Mouse (Mus musculus): ENCODE measurements around the gene Lpar6. TPM values are rescaled to one million over a fixed set of nuclear protein-coding genes. Genes with fewer than 3 reads are reported as not detected.
A peak's percentile ranks its signal among the peaks of the same experiment; 100 is the strongest.

Gene Lpar6
- total RNA-seq (2021), result 1 to 10 TPM; 1.6 to 1.8 TPM

GRCm38 (mm10) chr14:73237848-73238321 is at the start of gene Lpar6:
TSS of gene Lpar6 (plus strand) at chr14:73237895.
- DNase-seq, result no peak

GRCm38 (mm10) chr14:73199058-73199457 is 38.6 kb upstream of the Lpar6 start:
- peak in 1 of 2 experiments; percentile 35 for DNase-seq

GRCm38 (mm10) chr14:73201447-73201846 is 36.2 kb upstream of the Lpar6 start:
- DNase-seq, result no peak

GRCm38 (mm10) chr14:73204016-73204415 is 33.7 kb upstream of the Lpar6 start:
- no peak for DNase-seq

GRCm38 (mm10) chr14:73209262-73209661 is 28.4 kb upstream of the Lpar6 start:
- DNase-seq, result no peak

- DNase-seq, result no peak
Observed at GRCm38 (mm10) chr14:73210196-73210595, 27.5 kb upstream of the Lpar6 start.

- no peak for DNase-seq
Observed at GRCm38 (mm10) chr14:73211477-73211876, 26.2 kb upstream of the Lpar6 start.

GRCm38 (mm10) chr14:73217062-73217461 is 20.6 kb upstream of the Lpar6 start:
- DNase-seq, result no peak

GRCm38 (mm10) chr14:73222316-73222970 is 15.3 kb upstream of the Lpar6 start:
- DNase-seq, result no peak

GRCm38 (mm10) chr14:73226346-73226745 is 11.3 kb upstream of the Lpar6 start:
- no peak for DNase-seq

GRCm38 (mm10) chr14:73226849-73227248 is 10.8 kb upstream of the Lpar6 start:
- DNase-seq, result no peak

- no peak for DNase-seq
Observed at GRCm38 (mm10) chr14:73231286-73231982, 6.3 kb upstream of the Lpar6 start.

GRCm38 (mm10) chr14:73234468-73235031 is 3.1 kb upstream of the Lpar6 start:
- DNase-seq, result no peak

- no peak for DNase-seq
Observed at GRCm38 (mm10) chr14:73238498-73239250, 979 bp downstream of the Lpar6 start.

GRCm38 (mm10) chr14:73239291-73239690 is 1.6 kb downstream of the Lpar6 start:
- DNase-seq, result no peak

- no peak for DNase-seq
Observed at GRCm38 (mm10) chr14:73239857-73240256, 2.2 kb downstream of the Lpar6 start.

- no peak for DNase-seq
Observed at GRCm38 (mm10) chr14:73244061-73244597, 6.4 kb downstream of the Lpar6 start.

GRCm38 (mm10) chr14:73250056-73250455 is 12.4 kb downstream of the Lpar6 start:
- no peak for DNase-seq

GRCm38 (mm10) chr14:73252276-73252675 is 14.6 kb downstream of the Lpar6 start:
- no peak for DNase-seq

- DNase-seq, result no peak
Observed at GRCm38 (mm10) chr14:73253453-73254251, 16.0 kb downstream of the Lpar6 start.

- no peak for DNase-seq
Observed at GRCm38 (mm10) chr14:73254412-73254811, 16.7 kb downstream of the Lpar6 start.
